Mouse (Mus musculus) small intestine, adult 2 months (tissue): ENCODE data around the gene Fhad1.

Experiments used
- CTCF ChIP-seq: fragments of 200-500 bp; IDR thresholded peaks from 2 replicates; pipeline ENCODE4 v1.5.1; 2012; ENCODE audit warnings: low read depth, mild to moderate bottlenecking, control low read depth, inconsistent platforms, low read length, moderate library complexity, mixed read lengths; ENCODE audit not compliant: insufficient replicate concordance, insufficient read length; ENCODE audit errors: extremely low read depth
- POLR2A ChIP-seq: fragments of 200-500 bp; IDR thresholded peaks from 2 replicates; pipeline ENCODE4 v1.6.1; 2012; ENCODE audit warnings: low read depth, mild to moderate bottlenecking, control low read depth, inconsistent platforms, low read length, moderate library complexity

- TF ChIP-seq POLR2A (no peak), CTCF (no peak)
Measured at GRCm38 (mm10) chr4:141952114-141952513, 62.8 kb downstream of the Fhad1 start.
